Mouse (Mus musculus): ENCODE data around the gene Slc36a3. TPM values are rescaled to one million over a fixed set of nuclear protein-coding genes. Genes with fewer than 3 reads are reported as not detected.

The Slc36a3 gene
- polyA plus RNA-seq, 1 experiment from 2014 or later, result not detected

DNA sequence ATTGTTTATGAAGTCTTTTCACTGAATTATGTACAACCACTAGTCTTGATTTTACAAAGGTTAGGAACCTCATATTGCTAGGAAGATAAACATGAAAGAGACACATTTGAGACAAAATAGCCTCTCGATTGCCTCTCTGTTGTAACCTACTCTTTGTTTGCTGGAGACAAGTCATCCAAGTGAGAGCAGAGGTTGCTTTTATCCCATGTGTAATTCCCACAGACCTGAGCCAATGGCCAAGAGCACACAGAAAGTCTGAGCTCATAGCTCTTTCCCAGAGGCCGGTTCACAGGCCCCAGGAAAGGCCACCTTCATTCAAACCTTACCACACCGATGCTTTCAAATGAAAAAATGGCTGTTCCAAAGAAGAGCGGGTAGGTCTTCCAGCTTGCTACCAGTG, 17.0 kb upstream of the Slc36a3 start:
- no peak overlapping the region for H3K27ac ChIP-seq
- 83% methylated on average over 4 of the region's 4 CpGs for WGBS
- peaks cover 3% of the 10 kb centered on the region; the same call in 1 of the 2 replicates for H3K9me3 ChIP-seq
- no peak for DNase-seq (ENCODE audit: low spot score)
- H3K36me3 ChIP-seq, result no peaks in the 10 kb centered on the region
- H3K27me3 ChIP-seq (ENCODE audit: insufficient read depth, poor library complexity, severe bottlenecking), result no peaks in the 10 kb centered on the region
- H3K4me1 ChIP-seq (replicated peaks), result no peaks in the 10 kb centered on the region
- H3K4me3 ChIP-seq, result no peak overlapping the region

DNA sequence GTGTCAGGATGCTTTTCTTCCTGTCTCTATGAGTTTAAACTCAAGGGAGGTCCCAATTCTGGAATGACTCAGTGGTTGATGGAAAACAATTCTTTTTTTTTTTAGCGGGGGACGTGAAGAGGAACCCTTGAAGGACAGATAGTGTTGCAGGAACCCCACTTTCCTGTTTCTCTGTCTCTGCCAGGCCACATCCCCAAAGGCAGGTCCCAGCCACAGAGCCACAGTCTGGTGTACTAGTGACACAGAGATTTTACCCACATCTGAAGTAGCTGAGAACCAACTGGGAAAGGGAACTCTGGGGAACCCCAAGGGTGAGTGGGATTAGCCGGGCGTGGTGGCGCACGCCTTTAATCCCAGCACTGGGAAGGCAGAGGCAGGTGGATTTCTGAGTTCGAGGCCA, 14.2 kb upstream of the Slc36a3 start:
- H3K4me3 ChIP-seq, result no peak overlapping the region
- WGBS, result 91% methylated on average over 7 of the region's 7 CpGs
- DNase-seq (ENCODE audit: low spot score), result no peak
- no peaks in the 10 kb centered on the region for H3K27me3 ChIP-seq (ENCODE audit: insufficient read depth, poor library complexity, severe bottlenecking)
- no peaks in the 10 kb centered on the region for H3K9me3 ChIP-seq
- no peaks in the 10 kb centered on the region for H3K4me1 ChIP-seq (replicated peaks)
- H3K27ac ChIP-seq, result no peak overlapping the region
- H3K36me3 ChIP-seq, result no peaks in the 10 kb centered on the region

DNA sequence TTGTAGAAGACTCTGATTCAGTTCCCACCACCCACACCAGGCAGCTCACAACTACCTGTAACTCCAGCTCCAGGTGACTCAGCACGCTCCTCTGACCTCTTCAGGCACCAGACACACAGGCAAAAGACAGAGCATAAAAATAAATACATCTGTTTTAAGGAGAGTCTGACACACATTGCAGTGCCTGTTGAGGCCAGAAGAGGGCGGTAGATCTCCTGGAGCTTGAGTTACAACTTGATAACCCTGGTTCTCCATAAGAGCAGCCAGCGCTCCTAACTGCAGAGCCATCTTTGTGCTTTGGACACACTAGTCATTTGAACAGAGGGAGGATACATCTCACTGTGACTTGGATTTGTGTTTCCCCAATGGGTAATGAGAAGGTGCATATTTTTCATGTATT, 13.2 kb upstream of the Slc36a3 start:
- DNase-seq (ENCODE audit: low spot score), result peak; percentile 20
- Histone ChIP-seq H3K27ac (no peak overlapping the region), H3K9me3 (no peaks in the 10 kb centered on the region), H3K36me3 (no peaks in the 10 kb centered on the region), H3K27me3 (ENCODE audit: insufficient read depth, poor library complexity, severe bottlenecking) (no peaks in the 10 kb centered on the region), H3K4me3 (no peak overlapping the region), H3K4me1 (replicated peaks) (no peaks in the 10 kb centered on the region)
- WGBS, result 40% methylated on average over 3 of the region's 3 CpGs

DNA sequence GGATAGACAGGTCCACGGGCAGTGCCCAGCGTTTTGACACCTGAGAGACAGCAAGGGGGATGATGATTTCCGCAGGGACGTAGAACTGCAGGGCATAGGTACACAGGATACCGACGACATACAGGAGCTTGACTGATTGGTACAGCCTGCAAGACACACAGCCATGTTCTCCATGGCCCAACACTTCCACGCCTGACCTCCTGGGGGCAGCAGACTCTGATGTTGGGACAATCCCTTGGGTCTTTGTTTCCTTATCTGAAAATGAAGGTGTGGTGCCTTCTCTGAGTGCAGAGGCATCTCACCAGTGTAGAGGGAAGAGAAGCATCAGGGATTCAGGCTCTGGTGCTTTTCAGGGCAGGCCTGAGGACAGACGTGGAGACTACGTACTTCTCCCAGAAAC, 11.2 kb upstream of the Slc36a3 start:
- Histone ChIP-seq H3K9me3 (no peaks in the 10 kb centered on the region), H3K4me3 (no peak overlapping the region), H3K4me1 (replicated peaks) (no peaks in the 10 kb centered on the region), H3K36me3 (no peaks in the 10 kb centered on the region), H3K27me3 (ENCODE audit: insufficient read depth, poor library complexity, severe bottlenecking) (no peaks in the 10 kb centered on the region), H3K27ac (no peak overlapping the region)
- DNase-seq (ENCODE audit: low spot score), result peak; percentile 41
- 48% methylated on average over 9 of the region's 9 CpGs for WGBS

DNA sequence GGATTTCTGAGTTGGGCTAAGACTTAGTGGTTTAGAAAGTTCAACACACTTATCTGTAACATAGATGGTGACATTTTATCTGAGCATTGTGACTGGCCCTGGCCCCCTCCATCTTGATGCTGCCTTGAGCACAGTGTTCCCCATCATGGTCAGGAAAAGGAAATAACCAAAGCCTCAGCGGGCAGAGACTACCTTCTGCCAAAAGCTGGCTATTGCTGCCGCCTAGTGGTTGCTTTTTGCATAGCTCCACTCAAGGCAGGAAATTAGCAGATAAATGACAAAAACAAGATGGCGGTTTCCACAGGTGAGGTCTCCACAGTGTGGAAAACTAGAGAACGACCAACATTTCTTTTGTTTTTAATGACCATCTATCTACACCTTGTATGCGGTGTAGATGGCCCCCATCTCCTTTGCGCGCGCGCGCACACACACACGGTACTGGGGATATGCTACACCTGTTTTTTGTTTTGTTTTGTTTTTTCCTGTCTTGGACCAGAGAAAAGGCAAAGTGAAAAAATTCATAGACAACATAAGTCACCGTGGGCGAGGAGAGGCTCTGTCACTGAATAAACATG, 7.4 kb upstream of the Slc36a3 start:
- H3K9me3 ChIP-seq, result no peaks in the 10 kb centered on the region
- peak; percentile 79 for DNase-seq (ENCODE audit: low spot score)
- H3K27me3 ChIP-seq (ENCODE audit: insufficient read depth, poor library complexity, severe bottlenecking), result no peaks in the 10 kb centered on the region
- 55% methylated on average over 13 of the region's 13 CpGs for WGBS
- H3K27ac ChIP-seq, result no peak overlapping the region
- H3K4me3 ChIP-seq, result no peak overlapping the region
- no peaks in the 10 kb centered on the region for H3K36me3 ChIP-seq
- no peaks in the 10 kb centered on the region for H3K4me1 ChIP-seq (replicated peaks)

DNA sequence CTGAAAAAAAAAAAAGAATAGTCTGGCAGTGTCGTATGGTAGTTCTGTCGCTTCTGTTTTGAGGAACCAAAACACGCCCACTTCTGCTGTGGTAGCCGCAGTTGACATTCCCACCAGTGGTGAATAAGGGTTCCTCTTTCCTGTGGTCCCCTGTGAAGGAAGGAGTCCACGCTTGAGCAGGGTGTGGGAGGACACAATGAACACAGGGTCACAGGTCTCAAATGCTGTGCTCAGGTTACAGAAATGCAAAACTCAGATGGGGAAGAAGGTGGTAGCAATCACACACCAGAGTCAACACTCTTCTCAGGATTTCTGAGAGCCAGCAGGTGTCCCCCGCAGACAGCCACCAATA, 3.5 kb upstream of the Slc36a3 start:
- Histone ChIP-seq H3K27ac (no peak overlapping the region), H3K4me3 (no peak overlapping the region), H3K9me3 (no peaks in the 10 kb centered on the region), H3K27me3 (ENCODE audit: insufficient read depth, poor library complexity, severe bottlenecking) (no peaks in the 10 kb centered on the region), H3K36me3 (no peaks in the 10 kb centered on the region), H3K4me1 (replicated peaks) (no peaks in the 10 kb centered on the region)
- no peak for DNase-seq (ENCODE audit: low spot score)
- 75% methylated on average over 6 of the region's 6 CpGs for WGBS

DNA sequence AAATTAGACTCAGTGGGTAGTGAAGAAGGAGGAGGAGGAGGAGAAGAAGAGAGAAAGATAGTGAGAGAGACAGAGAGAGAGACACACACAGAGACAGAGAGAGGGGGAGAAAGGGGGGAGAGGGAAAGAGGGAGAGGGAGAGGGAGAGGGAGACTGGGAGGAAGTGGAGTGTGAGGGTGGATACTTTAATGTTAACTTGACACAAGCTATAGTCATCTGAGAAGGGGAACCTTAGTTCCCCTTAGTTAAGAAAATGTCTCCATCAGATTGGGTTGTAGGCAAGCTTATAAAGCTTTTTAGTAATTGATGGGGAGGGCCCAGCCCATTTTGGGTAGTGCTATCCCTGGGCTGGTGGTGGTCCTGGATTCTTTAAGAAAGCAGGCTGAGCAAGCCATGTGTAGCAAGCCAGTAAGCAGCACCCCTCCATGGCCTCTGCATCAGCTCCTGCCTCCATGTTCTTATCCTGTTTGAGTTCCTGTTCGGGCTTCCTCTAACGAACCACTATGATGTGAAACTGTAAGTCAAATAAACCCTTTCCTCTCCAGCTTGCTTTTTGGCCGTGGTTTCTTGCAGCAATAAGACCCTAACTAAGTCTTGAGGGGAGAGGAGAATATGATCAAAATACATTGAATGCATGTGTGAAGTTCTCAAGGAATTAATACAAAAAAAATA, 3.0 kb upstream of the Slc36a3 start:
- Histone ChIP-seq H3K36me3 (no peaks in the 10 kb centered on the region), H3K9me3 (no peaks in the 10 kb centered on the region), H3K27me3 (ENCODE audit: insufficient read depth, poor library complexity, severe bottlenecking) (no peaks in the 10 kb centered on the region), H3K4me3 (no peak overlapping the region), H3K27ac (no peak overlapping the region), H3K4me1 (replicated peaks) (no peaks in the 10 kb centered on the region)
- WGBS, result 77% methylated on average over 3 of the region's 3 CpGs
- no peak for DNase-seq (ENCODE audit: low spot score)

DNA sequence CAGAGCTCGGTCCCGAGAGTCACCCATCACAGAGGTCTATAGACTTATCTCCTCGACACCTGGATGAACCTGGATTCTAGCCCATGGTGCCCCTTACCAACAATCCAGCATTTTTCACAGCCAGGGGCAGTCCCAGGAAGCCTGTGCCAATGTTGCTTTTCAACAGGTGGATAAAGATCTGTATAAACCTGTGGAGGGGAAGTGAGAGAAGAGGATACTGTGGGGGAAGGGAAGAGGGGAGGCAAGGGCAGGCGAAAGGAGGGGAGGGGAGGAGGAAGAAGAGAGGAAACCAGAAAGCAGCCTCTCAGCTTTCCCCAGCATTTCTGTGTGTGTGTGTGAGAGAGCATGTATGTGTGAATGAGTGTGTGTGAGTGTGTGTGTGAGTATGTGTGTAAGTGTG, 3.0 kb downstream of the Slc36a3 start:
- WGBS, result 90% methylated on average over 4 of the region's 4 CpGs
- H3K27ac ChIP-seq, result no peak overlapping the region
- DNase-seq (ENCODE audit: low spot score), result no peak

DNA sequence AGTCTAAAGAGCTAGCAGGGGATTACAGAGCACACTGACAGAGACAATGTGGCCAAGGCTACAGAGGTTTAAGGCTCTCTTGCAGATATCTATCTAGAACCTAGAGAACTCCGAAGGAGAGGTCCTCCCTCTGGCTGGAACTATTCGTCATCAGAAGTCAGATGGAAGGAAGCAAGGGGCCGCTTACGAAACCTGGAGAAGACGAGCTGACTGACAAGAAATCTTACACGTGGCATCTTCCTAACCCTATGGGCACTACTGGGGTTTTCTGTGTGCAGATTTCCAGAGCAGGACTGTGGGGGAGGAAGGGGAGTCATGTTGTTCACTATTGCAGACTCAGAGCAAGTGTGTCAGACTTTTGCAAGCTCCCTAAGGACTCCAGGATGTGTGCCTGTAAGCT, 4.1 kb downstream of the Slc36a3 start:
- no peaks in the 10 kb centered on the region for H3K9me3 ChIP-seq
- no peak for DNase-seq (ENCODE audit: low spot score)
- H3K36me3 ChIP-seq, result no peaks in the 10 kb centered on the region
- no peak overlapping the region for H3K4me3 ChIP-seq
- no peak overlapping the region for H3K27ac ChIP-seq
- no peaks in the 10 kb centered on the region for H3K27me3 ChIP-seq (ENCODE audit: insufficient read depth, poor library complexity, severe bottlenecking)
- H3K4me1 ChIP-seq (replicated peaks), result no peaks in the 10 kb centered on the region
- WGBS, result 67% methylated on average over 6 of the region's 6 CpGs

More for the DNA sequence above, 3.0 kb downstream of the Slc36a3 start:
- Histone ChIP-seq H3K4me1 (replicated peaks) (no peaks in the 10 kb centered on the region), H3K4me3 (no peak overlapping the region), H3K9me3 (no peaks in the 10 kb centered on the region), H3K36me3 (no peaks in the 10 kb centered on the region), H3K27me3 (ENCODE audit: insufficient read depth, poor library complexity, severe bottlenecking) (no peaks in the 10 kb centered on the region)

DNA sequence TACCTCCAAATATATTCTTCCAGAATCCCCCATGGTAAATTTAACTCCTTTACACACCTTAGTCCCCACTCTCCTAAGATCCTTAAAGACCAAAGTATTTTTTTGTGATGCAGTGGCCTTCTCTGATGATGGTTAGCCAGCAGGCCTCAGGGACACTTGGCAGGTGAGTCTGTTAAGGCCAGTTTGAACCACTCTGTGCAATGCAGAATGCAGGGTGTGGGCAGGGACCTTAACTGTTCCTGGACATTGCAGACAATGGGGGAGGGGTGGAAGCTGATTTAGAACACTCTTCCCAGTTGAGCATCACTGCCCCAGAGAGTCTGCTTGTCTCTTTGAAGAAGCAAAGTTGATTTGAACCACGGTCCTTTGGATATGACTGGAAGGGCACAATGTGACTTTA, 4.7 kb downstream of the Slc36a3 start:
- H3K27ac ChIP-seq, result no peak overlapping the region
- WGBS, result 66% methylated on average over 1 of the region's 1 CpGs
- H3K9me3 ChIP-seq, result no peaks in the 10 kb centered on the region
- DNase-seq (ENCODE audit: low spot score), result no peak
- no peaks in the 10 kb centered on the region for H3K36me3 ChIP-seq
- no peaks in the 10 kb centered on the region for H3K27me3 ChIP-seq (ENCODE audit: insufficient read depth, poor library complexity, severe bottlenecking)
- no peaks in the 10 kb centered on the region for H3K4me1 ChIP-seq (replicated peaks)
- no peak overlapping the region for H3K4me3 ChIP-seq

DNA sequence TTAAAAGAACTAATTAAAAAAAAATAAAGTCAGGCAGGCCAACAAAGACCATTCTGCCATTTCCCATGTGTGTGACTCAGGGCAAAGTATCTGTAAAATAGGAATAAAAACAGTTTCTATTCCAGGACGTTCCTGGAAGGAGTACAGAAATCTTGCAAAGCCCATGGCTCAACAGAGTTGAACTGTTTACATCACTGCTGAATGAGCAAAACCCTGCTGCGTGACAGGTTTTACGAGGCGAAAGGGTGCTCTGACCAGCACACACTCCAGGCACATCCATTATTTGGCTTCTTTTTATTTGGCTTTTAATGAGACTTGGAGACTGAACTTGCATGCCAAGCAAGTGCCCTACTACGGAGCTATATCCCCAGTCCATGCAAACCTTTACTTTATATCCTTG, 7.5 kb downstream of the Slc36a3 start:
- 85% methylated on average over 5 of the region's 5 CpGs for WGBS
- DNase-seq (ENCODE audit: low spot score), result no peak
- H3K27me3 ChIP-seq (ENCODE audit: insufficient read depth, poor library complexity, severe bottlenecking), result no peaks in the 10 kb centered on the region
- no peaks in the 10 kb centered on the region for H3K36me3 ChIP-seq
- H3K4me3 ChIP-seq, result no peak overlapping the region
- H3K9me3 ChIP-seq, result no peaks in the 10 kb centered on the region
- no peak overlapping the region for H3K27ac ChIP-seq
- H3K4me1 ChIP-seq (replicated peaks), result peaks cover 9% of the 10 kb centered on the region; the same call in 1 of the 2 replicates

DNA sequence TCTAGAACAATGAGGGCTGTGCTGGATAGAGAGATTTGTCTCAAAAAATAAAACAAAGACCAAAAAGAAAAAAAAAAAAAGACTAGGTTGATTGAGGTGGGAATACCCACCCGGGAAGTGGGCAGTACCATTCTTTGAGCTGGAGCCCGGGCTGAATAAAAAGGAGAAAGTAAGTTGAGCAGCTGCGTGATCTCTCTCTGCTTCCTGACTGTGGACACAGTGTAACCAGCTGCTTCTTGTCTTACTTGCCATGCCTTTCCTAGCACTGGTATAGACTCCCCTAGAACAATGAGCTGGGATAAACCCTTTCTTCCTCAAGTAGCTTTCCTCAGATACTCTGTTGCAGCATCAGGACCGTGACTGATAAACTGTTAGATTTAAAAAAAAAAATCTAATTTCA, 10.0 kb downstream of the Slc36a3 start:
- Histone ChIP-seq H3K27me3 (ENCODE audit: insufficient read depth, poor library complexity, severe bottlenecking) (no peaks in the 10 kb centered on the region), H3K36me3 (no peaks in the 10 kb centered on the region), H3K4me1 (replicated peaks) (peaks cover 14% of the 10 kb centered on the region; the same call in 1 of the 2 replicates), H3K4me3 (no peak overlapping the region), H3K9me3 (no peaks in the 10 kb centered on the region), H3K27ac (no peak overlapping the region)
- WGBS, result 91% methylated on average over 4 of the region's 4 CpGs
- DNase-seq (ENCODE audit: low spot score), result no peak

DNA sequence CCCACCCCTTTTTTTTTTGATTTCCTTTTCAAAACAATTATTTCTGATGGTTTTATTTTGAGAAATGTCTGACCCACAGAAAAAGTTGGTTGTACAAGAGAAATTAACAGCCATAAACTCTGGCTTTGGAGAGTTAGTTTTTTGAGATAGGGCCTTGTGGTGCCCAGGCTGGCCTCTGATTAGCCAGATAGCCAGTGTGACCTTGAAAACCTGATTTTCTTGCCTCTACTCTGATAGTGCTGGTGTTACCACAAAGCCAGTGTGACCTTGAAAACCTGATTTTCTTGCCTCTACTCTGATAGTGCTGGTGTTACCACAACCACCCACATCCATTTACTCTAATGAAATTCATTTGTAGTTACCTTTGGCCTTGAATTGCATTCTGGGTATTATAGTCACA, 13.9 kb downstream of the Slc36a3 start:
- DNase-seq (ENCODE audit: low spot score), result no peak

More for the DNA sequence above, 13.9 kb downstream of the Slc36a3 start:
- no peak overlapping the region for H3K4me3 ChIP-seq
- H3K9me3 ChIP-seq, result no peaks in the 10 kb centered on the region
- no peaks in the 10 kb centered on the region for H3K36me3 ChIP-seq
- H3K27me3 ChIP-seq (ENCODE audit: insufficient read depth, poor library complexity, severe bottlenecking), result no peaks in the 10 kb centered on the region
- no peak overlapping the region for H3K27ac ChIP-seq
- H3K4me1 ChIP-seq (replicated peaks), result peaks cover 14% of the 10 kb centered on the region; the same call in 1 of the 2 replicates
